Mouse (Mus musculus): ENCODE results near the gene Samd8. TPM values are rescaled to one million over a fixed set of nuclear protein-coding genes. Genes with fewer than 3 reads are reported as not detected.

The Samd8 gene
- total and polyA plus RNA-seq, 3 experiments: 5.4 to 9.5 (median 7.0) TPM

GRCm38 (mm10) chr14:21747436-21748141, 2.7 kb upstream of the Samd8 start:
- H3K27ac ChIP-seq (ENCODE audit: insufficient read depth, low read depth): no peak overlapping the region
- H3K9ac ChIP-seq (ENCODE audit: insufficient read depth, low read depth): no peak overlapping the region
- peaks cover 3 to 30% of the 10 kb centered on the region in 2 experiments; a peak in 3 of 4 replicates for H3K4me1 ChIP-seq (ENCODE audit: control insufficient read depth in 1 of 2, insufficient read depth in 2 of 2)
- TF ChIP-seq RAD21 (IDR thresholded peaks at IDR 0.05; ENCODE audit: low read depth, low read length) (no peak), MEF2A (IDR thresholded peaks at IDR 0.05; ENCODE audit: borderline replicate concordance, low read depth, low read length) (no peak), BHLHE40 (IDR thresholded peaks at IDR 0.05; ENCODE audit: low read depth, low read length) (no peak), USF2 (conservative IDR thresholded peaks at IDR 0.05; ENCODE audit: low read depth, low read length) (no peak), ZKSCAN1 (IDR thresholded peaks at IDR 0.05; ENCODE audit: borderline replicate concordance, low read depth, low read length) (no peak), CHD2 (IDR thresholded peaks at IDR 0.05; ENCODE audit: low read length) (no peak), IRF4 (IDR thresholded peaks at IDR 0.05; ENCODE audit: low read depth, low read length) (no peak), CHD1 (IDR thresholded peaks at IDR 0.05; ENCODE audit: low read depth, low read length) (no peak), KAT2A (IDR thresholded peaks at IDR 0.05; ENCODE audit: insufficient replicate concordance, low read length) (no peak), TCF12 (IDR thresholded peaks at IDR 0.05; ENCODE audit: low read depth, low read length) (no peak), GABPA (IDR thresholded peaks at IDR 0.05; ENCODE audit: insufficient replicate concordance, low read depth, low read length) (no peak), UBTF (IDR thresholded peaks at IDR 0.05; ENCODE audit: low read depth, low read length) (no peak), NELFE (IDR thresholded peaks at IDR 0.05; ENCODE audit: low read depth, low read length) (no peak)
- dilution Hi-C loops (cut with MboI; ENCODE audit: extremely low pct_ligation_motif_present, extremely low pct_unique_long_range_greater_than_20kb, low sequenced_read_pairs): no loop called here
- H3K4me2 ChIP-seq (ENCODE audit: insufficient read depth, low read depth, poor library complexity, severe bottlenecking): no peak overlapping the region
- H3K27me3 ChIP-seq (replicated peaks): no peaks in the 10 kb centered on the region
- no peaks in the 10 kb centered on the region for H3K36me3 ChIP-seq (replicated peaks in 1 of 2; ENCODE audit: control insufficient read depth in 1 of 2, insufficient read depth in 1 of 2, low read length in 1 of 2)
- H3K9me3 ChIP-seq (replicated peaks; ENCODE audit: low read length): no peaks in the 10 kb centered on the region
- DNase-seq (ENCODE audit: extremely low read depth): no peak
- no peak overlapping the region for H3K4me3 ChIP-seq (replicated peaks in 1 of 3; ENCODE audit: low read depth in 2 of 3, low read length in 2 of 3, poor library complexity in 1 of 3)
- H3K79me2 ChIP-seq (replicated peaks; ENCODE audit: control insufficient read depth, extremely low read depth, insufficient read depth, poor library complexity, severe bottlenecking): peaks cover 6% of the 10 kb centered on the region
- in situ Hi-C loops (cut with MboI; ENCODE audit: low pct_ligation_motif_present, low pct_unique_long_range_greater_than_20kb, low sequenced_read_pairs): loop anchor here (5.0 to 25.0 kb wide), 2 partner anchors 260 to 610 kb away; partner anchors contain the start of gene Kat6b

GRCm38 (mm10) chr14:21748142-21748870, 2.0 kb upstream of the Samd8 start:
- dilution Hi-C loops (cut with MboI; ENCODE audit: extremely low pct_ligation_motif_present, extremely low pct_unique_long_range_greater_than_20kb, low sequenced_read_pairs) (no loop called here), in situ Hi-C loops (cut with MboI; ENCODE audit: low pct_ligation_motif_present, low pct_unique_long_range_greater_than_20kb, low sequenced_read_pairs) (loop anchor here (5.0 to 25.0 kb wide), 2 partner anchors 261 to 611 kb away; partner anchors contain the start of gene Kat6b)
- H3K9me3 ChIP-seq (replicated peaks; ENCODE audit: low read length): no peaks in the 10 kb centered on the region
- H3K4me1 ChIP-seq (ENCODE audit: control insufficient read depth in 1 of 2, insufficient read depth in 2 of 2): peaks cover 3 to 33% of the 10 kb centered on the region in 2 experiments; a peak in 3 of 4 replicates
- no peak overlapping the region for H3K4me2 ChIP-seq (ENCODE audit: insufficient read depth, low read depth, poor library complexity, severe bottlenecking)
- H3K79me2 ChIP-seq (replicated peaks; ENCODE audit: control insufficient read depth, extremely low read depth, insufficient read depth, poor library complexity, severe bottlenecking): peaks cover 7% of the 10 kb centered on the region
- H3K27ac ChIP-seq (ENCODE audit: insufficient read depth, low read depth): no peak overlapping the region
- H3K27me3 ChIP-seq (replicated peaks): no peaks in the 10 kb centered on the region
- no peaks in the 10 kb centered on the region for H3K36me3 ChIP-seq (replicated peaks in 1 of 2; ENCODE audit: control insufficient read depth in 1 of 2, insufficient read depth in 1 of 2, low read length in 1 of 2)
- H3K4me3 ChIP-seq (replicated peaks in 1 of 3; ENCODE audit: low read depth in 2 of 3, low read length in 2 of 3, poor library complexity in 1 of 3): no peak overlapping the region
- H3K9ac ChIP-seq (ENCODE audit: insufficient read depth, low read depth): no peak overlapping the region
- DNase-seq (ENCODE audit: extremely low read depth): peak; percentile 34
- TF ChIP-seq GABPA (IDR thresholded peaks at IDR 0.05; ENCODE audit: insufficient replicate concordance, low read depth, low read length) (no peak), RAD21 (IDR thresholded peaks at IDR 0.05; ENCODE audit: low read depth, low read length) (peak; percentile 29), USF2 (conservative IDR thresholded peaks at IDR 0.05; ENCODE audit: low read depth, low read length) (no peak), EP300 (IDR thresholded peaks at IDR 0.05; ENCODE audit: low read length) (no peak), CTCF (conservative IDR thresholded peaks at IDR 0.05 in 1 of 2, IDR thresholded peaks at IDR 0.05 in 1 of 2; ENCODE audit: low read depth in 2 of 2, low read length in 2 of 2) (peak; percentile 40 to 68), RCOR1 (conservative IDR thresholded peaks at IDR 0.05; ENCODE audit: low read depth, low read length) (no peak), NELFE (IDR thresholded peaks at IDR 0.05; ENCODE audit: low read depth, low read length) (no peak), MAX (IDR thresholded peaks at IDR 0.05; ENCODE audit: low read length) (no peak), ZNF384 (IDR thresholded peaks at IDR 0.05; ENCODE audit: low read depth, low read length) (peak; percentile 97), BHLHE40 (IDR thresholded peaks at IDR 0.05; ENCODE audit: low read depth, low read length) (no peak), KAT2A (IDR thresholded peaks at IDR 0.05; ENCODE audit: insufficient replicate concordance, low read length) (no peak), SMC3 (IDR thresholded peaks at IDR 0.05; ENCODE audit: low read depth, low read length) (no peak), JUN (IDR thresholded peaks at IDR 0.05; ENCODE audit: insufficient read depth, low read depth, low read length) (no peak)
